Mouse (Mus musculus) retina, adult 2 months (tissue): ENCODE data around the gene Clec4a1.

Source experiments
- DNase-seq: peaks from one replicate; pipeline ENCODE4 v3.0.0-alpha.2; 2012; ENCODE audit warnings: low read depth, low spot score

Gene Clec4a1

GRCm38 (mm10) chr6:122921451-122921850 is at the start of gene Clec4a1:
Gene Clec4a1, plus strand, starts transcription at chr6:122921848.
- no peak for DNase-seq

DNA sequence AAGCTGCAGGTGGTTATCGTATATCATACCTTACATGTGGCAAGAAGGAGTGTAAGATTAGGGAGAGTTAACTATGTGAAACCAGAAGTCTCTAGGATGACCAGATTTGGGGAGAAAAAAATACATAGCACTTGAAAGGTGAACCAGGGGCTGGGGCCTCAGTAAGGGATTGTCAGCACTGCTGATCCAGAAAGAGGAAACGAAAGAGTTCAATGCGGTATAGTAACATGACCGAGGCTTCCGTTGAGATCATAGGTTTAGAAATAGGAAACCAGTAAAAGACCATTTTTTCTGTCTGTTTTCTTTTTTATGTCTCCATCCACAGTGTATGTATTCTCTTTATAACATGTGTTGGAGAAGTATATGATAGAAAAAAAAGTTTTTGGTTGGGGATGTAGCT is 48.8 kb upstream of the Clec4a1 start:
- DNase-seq = no peak

GRCm38 (mm10) chr6:122873871-122874719 is 47.6 kb upstream of the Clec4a1 start, which contains the start of gene Necap1:
Gene Necap1, plus strand, starts transcription at chr6:122874474.
- peak; percentile 94 for DNase-seq

GRCm38 (mm10) chr6:122874720-122875389 is 46.8 kb upstream of the Clec4a1 start:
- DNase-seq = peak; percentile 67

DNA sequence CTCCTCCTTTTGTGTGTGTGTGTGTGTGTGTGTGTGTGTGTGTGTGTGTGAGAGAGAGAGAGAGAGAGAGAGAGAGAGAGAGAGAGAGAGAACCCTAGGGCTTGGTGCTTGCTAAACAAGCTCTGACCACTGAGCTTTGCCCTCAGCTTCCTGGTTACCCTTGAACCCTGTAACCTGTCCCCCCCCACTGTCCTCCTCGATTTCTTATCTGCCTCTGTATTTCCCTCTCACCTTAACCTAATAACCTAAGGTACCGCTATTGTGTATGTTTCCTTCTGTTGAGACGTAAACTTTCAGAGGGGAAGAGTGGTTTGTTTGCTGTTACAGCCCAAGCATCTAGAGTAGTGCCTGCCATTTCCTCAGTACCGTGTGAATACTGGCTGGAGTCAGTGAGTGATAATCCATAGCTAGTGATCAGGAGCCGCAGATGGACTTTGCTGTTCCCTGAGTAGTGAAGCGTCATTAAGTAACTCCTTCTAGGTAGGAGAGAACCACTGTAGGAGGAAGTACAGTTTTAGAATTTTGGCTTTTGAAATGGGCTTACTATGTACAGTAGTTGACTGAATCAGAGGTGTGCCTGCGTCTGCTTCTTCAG is 42.4 kb upstream of the Clec4a1 start:
- DNase-seq = no peak

DNA sequence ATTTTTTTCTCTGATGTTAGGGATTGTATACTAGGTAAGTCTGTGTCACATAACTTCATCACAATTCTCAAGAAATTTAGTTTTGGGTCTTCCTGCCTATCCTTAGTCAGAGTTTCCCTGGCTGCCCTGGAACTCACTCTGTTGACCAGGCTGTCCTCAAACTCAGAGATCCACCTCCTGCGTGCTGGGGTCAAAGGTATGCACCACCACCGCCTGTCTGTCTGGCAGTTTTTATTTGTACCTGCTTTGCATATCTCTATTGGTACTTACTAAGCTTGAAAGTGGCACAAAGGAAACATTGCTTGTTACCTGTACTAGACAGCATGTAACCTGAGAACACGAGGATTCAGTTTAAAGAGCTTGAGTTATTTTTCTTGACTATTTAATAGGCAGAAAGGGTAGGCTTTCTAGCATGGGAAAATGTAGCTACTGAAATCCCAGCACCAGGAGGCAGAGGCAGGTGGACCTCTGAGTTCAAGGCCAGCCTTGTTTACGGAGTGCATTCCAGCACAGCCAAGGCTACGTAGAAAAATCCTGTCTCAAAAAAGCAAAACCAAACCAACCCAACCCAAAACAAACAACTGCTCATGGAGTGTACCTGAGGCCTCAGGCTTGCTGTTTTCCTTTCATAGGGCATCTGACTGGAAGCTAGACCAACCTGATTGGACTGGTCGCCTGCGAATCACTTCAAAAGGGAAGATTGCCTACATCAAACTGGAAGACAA is 41.7 kb upstream of the Clec4a1 start:
- DNase-seq = no peak

GRCm38 (mm10) chr6:122881287-122881686 is 40.4 kb upstream of the Clec4a1 start:
- no peak for DNase-seq

DNA sequence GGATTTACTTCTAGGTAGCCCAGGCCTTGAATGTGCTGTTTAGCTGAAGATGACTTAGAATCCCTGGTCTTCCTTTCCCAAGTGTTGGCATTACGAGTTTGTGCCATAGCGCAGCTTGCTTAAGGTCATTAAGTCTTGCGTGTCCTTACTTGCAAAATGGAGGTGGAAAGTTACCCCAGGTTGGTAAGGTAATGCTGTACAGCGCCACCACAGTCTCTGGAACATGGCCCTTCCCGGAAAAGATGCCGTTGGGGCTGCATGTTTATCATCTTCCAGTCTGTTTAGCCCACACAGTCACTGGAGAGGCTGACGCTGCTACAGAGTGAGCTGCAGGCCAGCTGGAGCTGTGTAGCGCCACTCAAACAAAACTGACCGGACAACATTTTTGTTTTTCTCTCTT is 38.0 kb upstream of the Clec4a1 start:
- no peak for DNase-seq

GRCm38 (mm10) chr6:122889599-122889998 is 32.0 kb upstream of the Clec4a1 start:
- no peak for DNase-seq

DNA sequence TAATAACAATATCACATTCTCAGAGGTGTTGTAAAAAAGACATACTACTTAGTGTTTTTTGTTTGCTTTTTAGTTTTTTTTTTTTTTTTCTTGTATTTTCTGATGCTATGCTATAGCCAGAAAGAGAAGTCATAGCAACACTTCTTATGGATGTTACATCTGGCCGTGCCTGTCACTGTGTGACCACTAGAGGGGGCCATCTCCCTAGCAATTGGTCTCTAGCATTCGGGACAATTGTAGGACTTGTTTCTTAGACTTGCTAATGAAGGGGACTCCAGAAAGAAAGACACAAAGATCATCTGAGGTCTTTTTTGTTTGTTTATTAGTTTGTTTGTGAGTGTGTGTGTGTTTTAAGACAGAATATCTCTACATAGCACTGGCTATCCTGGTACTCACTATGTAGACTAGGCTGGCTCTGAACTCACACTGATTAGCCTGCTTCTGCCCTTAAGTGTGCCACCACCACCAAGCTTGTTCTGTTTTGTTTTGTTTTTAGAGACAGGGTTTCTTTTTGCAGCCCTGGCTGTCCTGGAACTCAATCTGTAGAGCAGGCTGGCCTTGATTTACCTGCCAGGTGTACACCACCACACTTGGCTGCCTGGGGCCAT is 29.1 kb upstream of the Clec4a1 start:
- DNase-seq = peak; percentile 15

- no peak for DNase-seq
Measured at GRCm38 (mm10) chr6:122919922-122920321, 1.7 kb upstream of the Clec4a1 start.

DNA sequence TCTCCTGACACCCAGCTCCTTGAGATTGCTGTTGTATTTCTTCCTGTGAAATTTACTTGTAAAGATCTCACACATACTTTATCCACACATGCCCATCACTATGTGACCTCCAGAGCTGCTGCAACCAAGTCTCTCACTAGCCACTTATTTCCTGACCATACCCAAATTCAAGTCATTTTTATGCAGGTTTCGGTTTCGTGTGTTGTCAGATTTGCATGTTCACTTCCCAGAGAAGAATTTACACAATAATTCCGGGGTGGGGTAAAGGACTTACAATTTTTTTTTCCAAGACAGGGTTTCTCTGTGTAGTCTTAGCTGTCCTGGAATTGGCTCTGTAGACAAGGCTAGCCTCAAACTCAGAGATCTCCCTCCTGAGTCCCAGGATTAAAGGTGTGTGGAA is 13.2 kb downstream of the Clec4a1 start:
- no peak for DNase-seq

- no peak for DNase-seq
Measured at GRCm38 (mm10) chr6:122939618-122940017, 18.0 kb downstream of the Clec4a1 start.

DNA sequence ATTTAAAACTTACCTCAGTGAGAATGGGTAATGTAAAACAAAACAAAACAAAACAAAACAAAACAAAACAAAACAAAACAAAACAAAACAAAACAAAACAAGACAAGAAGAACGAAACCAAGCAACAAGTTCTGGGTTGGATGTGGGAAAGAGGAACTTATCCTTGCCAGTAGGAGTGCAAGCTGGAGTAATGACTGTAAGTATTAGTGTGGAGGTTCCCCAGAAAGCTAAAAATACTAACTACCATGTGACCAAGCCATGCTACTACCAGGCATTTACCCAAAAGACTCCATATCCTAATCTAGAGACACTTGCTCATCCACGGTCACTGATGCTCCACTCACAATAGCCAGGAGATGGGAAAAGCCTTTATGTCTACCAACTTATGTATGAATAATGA is 25.1 kb downstream of the Clec4a1 start:
- no peak for DNase-seq

- DNase-seq = no peak
Measured at GRCm38 (mm10) chr6:122952401-122952800, 30.8 kb downstream of the Clec4a1 start, which contains the start of gene Clec4a3. Gene Clec4a3, plus strand, starts transcription at chr6:122952515.

DNA sequence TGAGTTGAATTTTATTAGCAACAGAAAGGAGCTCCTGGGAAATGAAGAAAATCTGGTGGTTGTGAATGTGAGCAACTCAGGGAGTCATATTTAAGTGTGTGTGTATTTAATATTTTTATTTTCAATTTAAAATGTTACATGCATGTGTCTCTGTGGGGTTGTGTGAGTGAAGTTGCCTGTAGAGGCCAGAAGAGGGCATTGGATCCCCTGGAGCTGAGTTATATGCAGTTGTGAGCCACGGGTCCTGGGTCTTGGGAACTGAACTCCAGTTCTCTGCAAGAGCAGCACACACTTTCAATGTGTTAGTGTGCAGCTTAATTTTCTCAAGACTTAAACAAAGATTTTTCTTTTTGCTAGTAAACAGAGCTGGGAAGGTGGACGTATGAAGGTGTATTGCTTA is 42.9 kb downstream of the Clec4a1 start:
- no peak for DNase-seq

DNA sequence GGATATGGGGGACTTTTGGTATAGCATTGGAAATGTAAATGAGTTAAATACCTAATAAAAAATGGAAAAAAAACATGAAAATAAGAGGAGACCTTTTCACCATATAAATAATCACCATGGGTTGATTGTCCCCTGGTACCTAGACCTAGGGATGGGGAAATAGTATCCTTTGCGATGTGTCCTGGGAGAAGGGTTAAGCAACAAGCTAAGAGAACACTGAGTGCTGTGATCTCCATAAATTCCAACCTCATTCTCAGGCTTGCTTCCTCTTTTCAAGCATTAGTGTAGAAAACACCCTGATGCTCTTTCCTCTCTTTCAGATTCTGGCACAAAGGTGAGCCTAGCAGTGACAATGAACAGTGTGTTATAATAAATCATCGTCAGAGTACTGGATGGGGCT is 47.4 kb downstream of the Clec4a1 start:
- DNase-seq = no peak
